Mouse (Mus musculus): ENCODE measurements around the gene Vpreb3. TPM values are rescaled to one million over a fixed set of nuclear protein-coding genes. Genes with fewer than 3 reads are reported as not detected.

Vpreb3 gene
- polyA plus RNA-seq, 1 experiment from 2014 or later = 1.6 TPM

GRCm38 (mm10) chr10:75949053-75950045 lies 6.5 kb downstream of the Vpreb3 start:
- 83% methylated on average over 22 of the region's 22 CpGs for WGBS
- DNase-seq (ENCODE audit: low spot score) (no peak), ATAC-seq (ENCODE audit: low FRiP score) (no peak)
- Histone ChIP-seq H3K27me3 (ENCODE audit: control insufficient read depth, insufficient read depth, low read length) (peaks cover 19% of the 10 kb centered on the region; the same call in 1 of the 2 replicates), H3K36me3 (replicated peaks; ENCODE audit: control insufficient read depth, insufficient read depth) (no peaks in the 10 kb centered on the region), H3K4me1 (replicated peaks; ENCODE audit: control insufficient read depth, insufficient read depth, low read length) (peaks cover 11% of the 10 kb centered on the region), H3K4me2 (replicated peaks) (no peak overlapping the region), H3K9ac (no peak overlapping the region), H3K4me3 (replicated peaks; ENCODE audit: low read length) (no peak overlapping the region), H3K27ac (no peak overlapping the region), H3K9me3 (ENCODE audit: control insufficient read depth, low read length) (no peaks in the 10 kb centered on the region)

GRCm38 (mm10) chr10:75950791-75951210 lies 7.9 kb downstream of the Vpreb3 start:
- Histone ChIP-seq H3K4me3 (replicated peaks; ENCODE audit: low read length) (peak overlapping the region; percentile 37), H3K9me3 (ENCODE audit: control insufficient read depth, low read length) (no peaks in the 10 kb centered on the region), H3K27ac (no peak overlapping the region), H3K27me3 (ENCODE audit: control insufficient read depth, insufficient read depth, low read length) (peaks cover 19% of the 10 kb centered on the region; the same call in 1 of the 2 replicates), H3K4me1 (replicated peaks; ENCODE audit: control insufficient read depth, insufficient read depth, low read length) (peaks cover 11% of the 10 kb centered on the region), H3K36me3 (replicated peaks; ENCODE audit: control insufficient read depth, insufficient read depth) (no peaks in the 10 kb centered on the region), H3K4me2 (replicated peaks) (peak overlapping the region; percentile 77), H3K9ac (peak overlapping the region; percentile 56)
- ATAC-seq (ENCODE audit: low FRiP score) = peak; percentile 43; the same call in 1 of the 2 replicates
- no peak for DNase-seq (ENCODE audit: low spot score)
- 1% methylated on average over 23 of the region's 23 CpGs for WGBS

- H3K36me3 ChIP-seq (replicated peaks; ENCODE audit: control insufficient read depth, insufficient read depth) = no peaks in the 10 kb centered on the region
- peaks cover 11% of the 10 kb centered on the region for H3K4me1 ChIP-seq (replicated peaks; ENCODE audit: control insufficient read depth, insufficient read depth, low read length)
- H3K9ac ChIP-seq = peak overlapping the region; percentile 56; the same call in 1 of the 2 replicates
- peak overlapping the region; percentile 77 for H3K4me2 ChIP-seq (replicated peaks)
- peak; percentile 32; the same call in 1 of the 2 replicates for ATAC-seq (ENCODE audit: low FRiP score)
- 5% methylated on average over 13 of the region's 13 CpGs for WGBS
- no peak overlapping the region for H3K27ac ChIP-seq
- peaks cover 19% of the 10 kb centered on the region; the same call in 1 of the 2 replicates for H3K27me3 ChIP-seq (ENCODE audit: control insufficient read depth, insufficient read depth, low read length)
- peak; percentile 79 for DNase-seq (ENCODE audit: low spot score)
- no peaks in the 10 kb centered on the region for H3K9me3 ChIP-seq (ENCODE audit: control insufficient read depth, low read length)
- H3K4me3 ChIP-seq (replicated peaks; ENCODE audit: low read length) = peak overlapping the region; percentile 37
Measured at GRCm38 (mm10) chr10:75951424-75952050, 8.7 kb downstream of the Vpreb3 start.

DNA sequence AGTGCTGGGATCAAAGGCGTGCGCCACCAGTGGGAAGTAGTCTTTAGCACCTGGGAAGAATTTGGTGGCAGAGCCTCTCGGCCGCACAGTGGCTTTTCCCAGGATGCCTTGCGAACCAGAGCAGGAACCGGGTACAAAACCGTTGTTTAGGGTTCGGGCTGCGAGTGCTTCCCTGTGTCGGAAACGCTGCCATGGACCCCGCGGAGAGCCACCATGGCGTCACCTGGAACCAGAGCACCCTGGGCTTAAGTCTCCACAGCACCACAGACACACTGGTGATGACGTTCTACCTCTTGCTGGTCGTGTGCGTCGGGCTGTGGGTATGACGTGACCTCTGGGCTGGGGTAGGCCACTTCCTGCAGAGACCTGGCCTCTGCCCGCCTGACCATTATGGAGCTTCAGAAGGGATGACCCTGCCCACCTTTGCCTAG lies 11.5 kb downstream of the Vpreb3 start, which contains the start of gene Gm5134:
Gene Gm5134, plus strand, starts transcription at position 134 of the 431 bp plus-strand sequence.
- DNase-seq (ENCODE audit: low spot score) = no peak
- peak within 1 kb of the TSS; percentile 8; the same call in 1 of the 2 replicates for H3K4me3 ChIP-seq (replicated peaks; ENCODE audit: low read length)
- peak within 1 kb of the TSS; percentile 38 for H3K4me2 ChIP-seq (replicated peaks)
- H3K27me3 ChIP-seq (ENCODE audit: control insufficient read depth, insufficient read depth, low read length) = peaks cover 19% of the 10 kb centered on the region; the same call in 1 of the 2 replicates
- no peak within 1 kb of the TSS for H3K27ac ChIP-seq
- no peak within 1 kb of the TSS for H3K9ac ChIP-seq
- 25% methylated on average over 20 of the region's 20 CpGs for WGBS
- H3K4me1 ChIP-seq (replicated peaks; ENCODE audit: control insufficient read depth, insufficient read depth, low read length) = peaks cover 11% of the 10 kb centered on the region
- no peaks in the 10 kb centered on the region for H3K9me3 ChIP-seq (ENCODE audit: control insufficient read depth, low read length)
- ATAC-seq (ENCODE audit: low FRiP score) = no peak
- H3K36me3 ChIP-seq (replicated peaks; ENCODE audit: control insufficient read depth, insufficient read depth) = no peaks in the 10 kb centered on the region

DNA sequence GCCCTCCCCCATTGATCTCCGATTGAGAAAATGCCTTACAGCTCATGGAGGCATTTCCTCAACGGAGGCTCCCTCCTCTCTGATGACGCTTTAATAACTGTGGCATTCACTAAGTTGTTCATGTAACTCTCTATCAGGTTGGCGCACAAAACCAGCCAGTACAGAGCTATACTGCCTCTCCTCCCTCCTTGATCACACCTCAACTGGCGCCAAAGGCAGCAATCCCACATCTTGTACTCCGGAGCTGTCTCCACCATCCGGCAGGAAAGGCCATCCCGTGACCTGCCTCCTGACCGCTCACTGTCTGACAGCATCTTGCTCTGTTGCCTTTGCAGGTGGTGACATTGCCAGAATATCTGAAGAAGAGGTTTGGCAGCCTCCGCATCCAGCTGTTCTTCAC lies 31.0 kb downstream of the Vpreb3 start:
- Histone ChIP-seq H3K27ac (no peak overlapping the region), H3K9ac (no peak overlapping the region)
- no peak for ATAC-seq (ENCODE audit: low FRiP score)

GRCm38 (mm10) chr10:75975216-75975615 lies 32.4 kb downstream of the Vpreb3 start:
- Histone ChIP-seq H3K9ac (no peak overlapping the region), H3K9me3 (ENCODE audit: control insufficient read depth, low read length) (no peaks in the 10 kb centered on the region), H3K27ac (no peak overlapping the region), H3K4me3 (replicated peaks; ENCODE audit: low read length) (no peak overlapping the region), H3K27me3 (ENCODE audit: control insufficient read depth, insufficient read depth, low read length) (no peaks in the 10 kb centered on the region), H3K4me1 (replicated peaks; ENCODE audit: control insufficient read depth, insufficient read depth, low read length) (no peaks in the 10 kb centered on the region), H3K4me2 (replicated peaks) (no peak overlapping the region), H3K36me3 (replicated peaks; ENCODE audit: control insufficient read depth, insufficient read depth) (no peaks in the 10 kb centered on the region)
- WGBS = 79% methylated on average over 5 of the region's 5 CpGs
- no peak for ATAC-seq (ENCODE audit: low FRiP score)
- DNase-seq (ENCODE audit: low spot score) = no peak

More for the DNA sequence above, 31.0 kb downstream of the Vpreb3 start:
- no peaks in the 10 kb centered on the region for H3K36me3 ChIP-seq (replicated peaks; ENCODE audit: control insufficient read depth, insufficient read depth)
- H3K4me1 ChIP-seq (replicated peaks; ENCODE audit: control insufficient read depth, insufficient read depth, low read length) = no peaks in the 10 kb centered on the region
- H3K9me3 ChIP-seq (ENCODE audit: control insufficient read depth, low read length) = no peaks in the 10 kb centered on the region
- H3K4me3 ChIP-seq (replicated peaks; ENCODE audit: low read length) = no peak overlapping the region
- DNase-seq (ENCODE audit: low spot score) = no peak
- no peaks in the 10 kb centered on the region for H3K27me3 ChIP-seq (ENCODE audit: control insufficient read depth, insufficient read depth, low read length)
- WGBS = 92% methylated on average over 10 of the region's 10 CpGs
- no peak overlapping the region for H3K4me2 ChIP-seq (replicated peaks)

- no peaks in the 10 kb centered on the region for H3K4me1 ChIP-seq (replicated peaks; ENCODE audit: control insufficient read depth, insufficient read depth, low read length)
- ATAC-seq (ENCODE audit: low FRiP score) (no peak), DNase-seq (ENCODE audit: low spot score) (no peak)
- no peak overlapping the region for H3K4me3 ChIP-seq (replicated peaks; ENCODE audit: low read length)
- H3K27me3 ChIP-seq (ENCODE audit: control insufficient read depth, insufficient read depth, low read length) = no peaks in the 10 kb centered on the region
- 49% methylated on average over 10 of the region's 10 CpGs for WGBS
- H3K9ac ChIP-seq = no peak overlapping the region
- no peaks in the 10 kb centered on the region for H3K36me3 ChIP-seq (replicated peaks; ENCODE audit: control insufficient read depth, insufficient read depth)
- H3K4me2 ChIP-seq (replicated peaks) = no peak overlapping the region
- H3K9me3 ChIP-seq (ENCODE audit: control insufficient read depth, low read length) = no peaks in the 10 kb centered on the region
- no peak overlapping the region for H3K27ac ChIP-seq
Measured at GRCm38 (mm10) chr10:75978119-75978834, 35.4 kb downstream of the Vpreb3 start.

- ATAC-seq (ENCODE audit: low FRiP score) = no peak
Measured at GRCm38 (mm10) chr10:75978835-75979157, 35.9 kb downstream of the Vpreb3 start.

More at GRCm38 (mm10) chr10:75978835-75979157, 35.9 kb downstream of the Vpreb3 start:
- WGBS = 70% methylated on average over 5 of the region's 5 CpGs
- no peaks in the 10 kb centered on the region for H3K36me3 ChIP-seq (replicated peaks; ENCODE audit: control insufficient read depth, insufficient read depth)
- H3K4me1 ChIP-seq (replicated peaks; ENCODE audit: control insufficient read depth, insufficient read depth, low read length) = no peaks in the 10 kb centered on the region
- H3K4me2 ChIP-seq (replicated peaks) = no peak overlapping the region
- no peak for DNase-seq (ENCODE audit: low spot score)
- H3K9me3 ChIP-seq (ENCODE audit: control insufficient read depth, low read length) = no peaks in the 10 kb centered on the region
- no peak overlapping the region for H3K27ac ChIP-seq
- H3K4me3 ChIP-seq (replicated peaks; ENCODE audit: low read length) = no peak overlapping the region
- no peak overlapping the region for H3K9ac ChIP-seq
- H3K27me3 ChIP-seq (ENCODE audit: control insufficient read depth, insufficient read depth, low read length) = no peaks in the 10 kb centered on the region

All from hindbrain, embryonic 14.5 days (tissue).